Mouse (Mus musculus): Measurements from ENCODE around the gene Fat4.

The Fat4 gene

DNA sequence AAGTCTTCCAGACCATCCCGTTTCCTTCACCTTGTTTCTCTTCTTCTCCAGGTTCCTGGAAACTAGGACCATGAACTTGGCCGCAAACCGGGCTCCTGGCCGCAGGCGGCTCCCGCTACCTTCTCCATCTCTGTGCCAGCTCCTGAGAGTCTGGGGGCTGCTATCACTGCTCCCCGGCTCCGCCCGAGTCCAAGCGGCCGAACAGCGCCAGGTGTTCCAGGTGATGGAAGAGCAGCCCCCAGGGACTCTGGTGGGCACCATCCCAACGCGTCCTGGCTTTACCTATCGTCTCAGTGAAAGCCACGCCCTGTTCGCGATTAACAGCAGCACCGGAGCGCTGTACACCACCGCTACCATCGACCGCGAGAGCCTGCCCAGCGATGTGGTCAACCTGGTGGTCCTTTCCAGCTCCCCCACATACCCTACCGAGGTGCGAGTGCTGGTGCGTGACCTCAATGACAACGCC is at the start of gene Fat4:
Gene Fat4, plus strand, starts transcription at position 51 of the 466 bp plus-strand sequence.
- DNase-seq = peak; percentile 36

DNA sequence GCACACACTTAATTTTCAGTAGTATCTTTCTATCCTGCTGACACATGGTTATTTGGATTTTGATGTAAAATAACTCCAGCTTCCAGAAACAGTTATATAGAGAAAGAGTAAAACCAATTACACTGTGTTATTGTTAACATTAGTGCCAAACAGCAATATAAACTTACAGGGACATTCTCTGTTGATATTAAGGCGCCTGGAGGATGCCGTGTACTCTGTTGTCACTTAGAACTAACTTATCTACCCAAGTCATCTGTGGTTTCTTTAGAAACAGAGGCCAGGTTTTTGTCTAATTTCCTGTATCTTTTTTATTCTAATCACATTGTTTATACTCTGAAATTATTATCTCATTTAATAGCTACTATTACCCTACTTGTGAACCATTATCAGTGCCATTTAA is 47.3 kb upstream of the Fat4 start:
- no peak for DNase-seq

DNA sequence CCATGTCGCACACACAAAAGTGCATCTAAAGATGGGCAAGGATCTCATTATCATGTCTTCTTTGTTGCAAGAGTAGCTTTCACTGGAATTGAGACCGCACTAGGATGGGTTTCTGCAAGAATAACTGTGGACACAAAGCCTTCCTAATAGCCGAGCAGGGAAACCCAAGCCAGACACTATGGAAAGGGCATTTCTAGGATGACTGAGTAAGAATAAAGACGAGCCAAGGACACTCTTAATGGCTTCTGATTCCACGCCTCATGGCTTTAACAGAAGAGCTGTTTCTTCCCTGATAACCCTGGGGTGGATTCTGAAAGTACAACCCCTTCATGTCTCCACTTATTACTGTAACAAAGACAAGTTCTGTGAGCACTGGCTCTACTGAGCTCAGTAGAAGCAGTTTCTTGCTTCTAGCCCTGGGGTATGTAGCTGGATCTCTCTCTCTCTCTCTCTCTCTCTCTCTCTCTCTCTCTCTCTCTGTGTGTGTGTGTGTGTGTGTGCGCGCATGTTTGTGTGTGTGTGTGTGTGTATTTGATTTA is 43.7 kb upstream of the Fat4 start:
- no peak for DNase-seq

DNA sequence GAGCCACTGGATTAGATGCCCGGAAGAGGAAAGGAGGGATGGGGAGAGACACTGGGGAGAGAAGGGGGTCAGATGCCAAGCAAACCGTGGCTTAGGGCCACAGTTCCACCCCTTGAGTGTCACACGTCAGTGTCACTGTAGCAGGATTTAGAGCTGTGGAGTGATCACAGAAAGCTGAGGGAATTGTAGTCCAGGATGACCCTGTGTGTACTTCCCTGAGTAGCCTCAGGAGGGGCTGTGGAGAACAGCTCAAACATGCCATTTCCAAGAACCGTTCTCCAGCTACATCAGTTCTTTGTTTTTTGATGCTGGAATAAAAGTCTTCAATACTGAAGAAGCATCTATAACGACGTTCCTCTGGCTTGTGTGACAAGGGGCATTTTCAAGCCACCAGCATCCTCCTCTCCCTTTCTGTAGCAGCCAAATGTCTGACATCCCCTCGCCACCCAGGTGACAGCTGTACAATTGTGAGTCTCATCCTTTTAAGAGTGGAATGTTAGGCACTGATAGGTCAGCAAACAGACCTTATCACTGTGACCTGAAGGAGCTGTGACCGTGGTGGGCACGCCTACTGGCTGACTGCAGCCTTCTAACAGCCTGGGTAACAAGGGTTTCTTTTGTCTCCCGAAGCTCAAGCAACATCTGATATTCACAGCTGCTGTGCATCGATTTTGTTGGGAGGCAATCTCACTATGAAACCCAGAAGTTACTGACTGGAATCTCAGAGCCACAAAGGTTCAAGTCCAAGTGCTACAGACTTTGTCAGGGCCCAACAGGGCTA is 39.9 kb upstream of the Fat4 start:
- no peak for DNase-seq

DNA sequence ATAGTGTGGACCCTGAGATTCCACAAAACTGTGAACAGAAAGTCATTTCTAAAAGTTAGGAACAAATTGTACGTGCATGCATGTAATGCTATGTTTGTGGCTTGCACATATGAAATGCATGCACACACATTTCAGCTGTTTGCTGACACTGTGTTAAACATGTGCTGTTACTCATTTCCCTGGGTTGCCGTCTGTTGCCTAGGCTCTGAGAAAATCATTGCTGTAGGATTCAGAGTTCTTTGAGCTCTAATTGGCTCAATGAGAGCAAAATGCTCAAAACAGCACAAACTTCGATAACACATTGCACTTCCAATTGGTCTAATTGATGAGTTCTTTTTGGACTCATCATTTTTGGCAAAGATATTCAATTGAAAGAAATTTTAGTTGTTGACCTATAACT is 37.7 kb upstream of the Fat4 start:
- no peak for DNase-seq

DNA sequence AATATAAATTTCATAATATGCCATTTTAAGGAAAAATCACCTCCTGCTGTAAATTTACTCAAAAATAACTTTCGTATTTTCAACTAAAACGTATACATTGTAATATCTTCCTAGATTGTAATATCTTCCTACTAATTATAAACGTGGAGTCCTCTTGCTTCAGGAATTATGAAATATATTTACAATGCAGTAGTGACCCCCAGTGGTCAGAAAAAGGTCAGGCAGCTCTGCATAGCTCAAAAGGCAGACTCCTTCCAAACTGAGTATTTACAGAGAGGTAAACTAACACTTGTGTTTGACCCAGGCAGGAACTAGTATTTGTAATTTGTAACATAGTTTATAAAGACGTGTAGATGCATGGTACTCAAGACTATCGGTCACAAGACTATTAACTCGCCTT is 37.2 kb upstream of the Fat4 start:
- peak; percentile 73 for DNase-seq

DNA sequence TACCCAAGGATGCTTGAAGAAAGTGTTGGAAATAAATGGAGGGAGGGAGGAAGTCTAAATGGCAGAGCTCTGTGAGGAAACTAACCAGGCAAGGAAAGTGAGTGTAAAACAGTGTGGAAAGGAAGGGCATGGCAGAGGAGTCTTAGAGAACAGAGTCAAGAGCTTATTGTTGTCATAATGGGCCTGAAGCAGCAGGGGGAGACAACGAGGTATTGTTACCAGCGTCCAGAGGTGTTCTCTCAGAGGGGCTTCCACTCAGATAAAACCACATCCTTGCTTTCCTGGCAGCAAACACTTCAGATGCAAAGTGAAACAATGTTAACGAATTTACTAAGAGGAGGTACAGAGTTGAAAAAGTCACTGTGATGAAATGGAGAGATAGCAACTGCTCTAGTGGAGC is 33.1 kb upstream of the Fat4 start:
- DNase-seq = no peak

DNA sequence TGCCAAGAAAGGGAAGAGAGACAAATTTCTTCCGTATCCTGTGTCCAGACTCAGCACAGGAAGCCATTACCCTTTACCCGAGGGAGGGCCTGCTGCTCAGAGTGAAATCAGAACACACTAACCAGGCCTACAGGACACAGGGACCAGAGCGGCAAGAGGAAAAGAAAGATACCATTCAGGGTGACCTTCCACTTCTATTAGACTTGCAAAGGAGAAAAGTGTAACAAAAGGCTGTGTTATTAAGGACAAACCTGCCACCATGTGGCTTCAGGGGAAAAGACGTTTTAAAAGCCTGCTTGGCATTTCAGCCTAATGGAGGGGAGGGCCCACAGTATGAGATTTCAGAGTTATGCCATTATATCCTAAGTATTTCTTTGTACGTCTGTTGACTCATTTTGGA is 26.1 kb upstream of the Fat4 start:
- peak; percentile 17 for DNase-seq

DNA sequence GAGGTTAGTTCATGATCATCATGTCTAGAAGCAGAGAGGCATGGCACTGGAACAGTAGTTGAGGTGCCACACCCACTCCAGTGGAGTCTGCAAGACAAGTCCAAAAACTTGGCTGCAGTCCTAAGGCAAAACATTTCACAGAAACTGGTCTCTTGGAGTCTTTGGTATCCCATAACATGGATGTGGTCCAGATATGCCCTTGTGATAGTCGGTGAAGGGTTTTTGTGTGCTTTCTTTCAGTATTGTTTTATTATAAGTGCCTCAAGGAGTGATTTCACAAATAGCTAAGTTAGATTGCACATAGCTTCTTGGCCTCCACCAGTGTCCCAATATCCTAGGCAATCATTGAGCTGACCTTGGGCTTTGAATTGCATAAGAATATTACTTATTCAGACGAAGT is 15.4 kb upstream of the Fat4 start:
- DNase-seq = no peak

DNA sequence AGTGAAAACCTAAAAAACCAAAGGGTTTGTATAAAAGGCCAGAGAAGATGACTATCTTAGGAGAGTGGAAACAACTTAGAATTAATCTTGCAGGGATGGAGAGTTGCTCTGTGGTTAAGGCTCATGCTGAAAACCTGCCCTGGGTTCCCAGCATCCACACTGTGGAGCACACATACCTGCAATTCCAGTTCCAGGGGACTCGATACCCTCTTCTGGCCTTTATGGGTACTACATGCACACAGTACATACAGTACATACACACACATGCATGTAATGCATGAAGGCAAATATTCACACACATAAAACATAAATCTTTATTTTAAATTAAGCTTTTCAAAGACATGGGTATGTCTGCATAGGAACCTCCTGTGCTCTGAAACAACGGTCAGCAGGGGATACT is 10.9 kb upstream of the Fat4 start:
- DNase-seq = no peak

DNA sequence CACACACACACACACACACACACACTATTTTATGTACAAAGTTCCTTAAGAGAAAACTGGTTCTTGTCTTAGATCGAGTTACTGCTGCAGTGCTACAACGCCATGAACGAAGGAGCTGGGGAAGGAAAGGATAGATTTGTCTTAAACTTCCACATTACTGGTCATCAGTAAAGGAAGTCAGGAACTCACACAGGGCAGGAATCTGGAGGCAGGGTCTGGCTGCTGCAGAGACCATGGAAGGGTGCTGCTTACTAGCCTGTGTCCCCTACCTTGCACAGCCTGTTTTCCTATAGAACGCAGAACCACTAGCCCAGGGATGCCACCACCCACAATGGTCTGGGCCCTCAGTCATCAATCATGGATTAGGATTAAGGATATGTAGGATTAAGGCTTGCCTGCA is 10.0 kb upstream of the Fat4 start:
- no peak for DNase-seq

DNA sequence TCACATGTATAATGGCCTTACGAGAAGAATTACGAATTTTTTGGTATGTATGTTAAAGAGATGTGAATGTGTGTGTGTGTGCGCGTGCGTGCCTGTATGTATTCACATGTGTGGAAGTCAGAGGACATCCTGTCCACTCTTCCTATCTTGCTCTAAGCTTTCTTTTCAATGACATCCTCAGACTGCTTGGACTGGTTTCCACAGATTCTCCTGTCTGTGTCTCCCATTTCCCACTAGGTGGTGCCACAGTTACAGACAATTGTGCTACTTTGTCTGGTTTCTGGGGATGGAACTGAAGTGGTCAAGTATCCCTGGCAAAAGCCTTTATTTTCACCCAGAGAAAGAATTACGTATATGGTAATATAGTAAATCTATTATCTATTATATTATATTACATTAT is 4.0 kb upstream of the Fat4 start:
- peak; percentile 65 for DNase-seq

DNA sequence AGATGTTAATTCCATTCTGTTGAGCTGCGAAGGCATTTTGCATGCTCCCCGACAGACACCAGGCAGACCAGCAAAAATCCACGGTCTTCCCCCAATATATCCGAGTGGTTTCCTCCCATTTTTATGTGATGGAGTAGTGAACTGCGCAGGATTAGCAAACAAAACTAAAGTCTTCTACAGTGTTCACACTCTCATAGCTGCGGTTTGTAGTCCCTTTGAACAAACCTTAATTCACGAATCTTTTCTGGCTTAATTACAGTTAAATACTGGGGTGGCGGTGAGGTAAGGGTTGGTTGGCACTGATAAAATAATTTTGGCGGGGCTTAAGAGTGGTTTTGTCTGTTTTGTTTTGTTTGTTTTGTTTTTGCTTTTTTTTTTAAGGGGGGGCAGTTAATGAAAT is 3.1 kb upstream of the Fat4 start:
- no peak for DNase-seq

DNA sequence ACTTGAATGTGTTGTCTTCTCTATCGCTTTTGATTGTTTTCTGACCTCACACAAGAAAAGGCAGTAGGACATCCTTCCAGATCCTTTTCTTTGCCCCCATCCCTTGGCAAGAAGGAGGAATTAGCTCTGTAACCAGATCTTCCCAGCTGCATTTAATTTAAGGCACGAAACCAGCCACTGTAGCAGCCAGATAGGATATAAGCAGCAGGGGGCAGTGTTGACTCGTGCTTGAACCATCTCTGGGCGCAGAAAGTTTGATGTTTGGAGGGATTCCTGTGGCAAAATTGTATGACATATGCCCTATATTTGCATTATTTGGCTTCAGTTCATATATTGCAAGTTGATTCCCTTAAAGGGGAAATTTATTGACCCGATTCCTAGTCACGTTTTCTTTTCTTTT is 2.5 kb upstream of the Fat4 start:
- peak; percentile 88 for DNase-seq

DNA sequence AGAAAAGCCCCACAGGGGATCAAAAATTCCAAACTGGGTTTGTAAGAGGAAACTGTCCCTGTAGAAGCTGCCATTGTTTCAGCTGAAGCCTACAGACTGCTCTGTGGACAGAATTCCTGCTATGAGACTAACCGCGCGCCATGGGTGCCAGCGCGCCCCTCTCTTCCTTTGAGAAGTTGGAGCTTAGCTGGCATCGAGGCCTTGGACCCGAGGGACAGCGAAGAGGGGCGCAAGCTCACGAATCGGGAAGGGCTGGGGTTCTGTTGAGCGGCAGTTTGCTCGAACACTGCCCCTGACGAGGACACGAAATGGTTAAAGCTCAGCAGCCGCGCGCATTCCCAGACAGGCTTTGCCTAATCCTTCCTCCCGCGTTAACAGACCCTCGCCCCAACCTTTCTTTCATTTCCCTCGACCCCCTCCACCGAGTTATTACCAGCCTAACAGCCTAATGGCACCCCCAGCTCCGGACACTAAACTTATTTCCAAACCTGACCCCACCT is 1.8 kb upstream of the Fat4 start:
- peak; percentile 60 for DNase-seq

DNA sequence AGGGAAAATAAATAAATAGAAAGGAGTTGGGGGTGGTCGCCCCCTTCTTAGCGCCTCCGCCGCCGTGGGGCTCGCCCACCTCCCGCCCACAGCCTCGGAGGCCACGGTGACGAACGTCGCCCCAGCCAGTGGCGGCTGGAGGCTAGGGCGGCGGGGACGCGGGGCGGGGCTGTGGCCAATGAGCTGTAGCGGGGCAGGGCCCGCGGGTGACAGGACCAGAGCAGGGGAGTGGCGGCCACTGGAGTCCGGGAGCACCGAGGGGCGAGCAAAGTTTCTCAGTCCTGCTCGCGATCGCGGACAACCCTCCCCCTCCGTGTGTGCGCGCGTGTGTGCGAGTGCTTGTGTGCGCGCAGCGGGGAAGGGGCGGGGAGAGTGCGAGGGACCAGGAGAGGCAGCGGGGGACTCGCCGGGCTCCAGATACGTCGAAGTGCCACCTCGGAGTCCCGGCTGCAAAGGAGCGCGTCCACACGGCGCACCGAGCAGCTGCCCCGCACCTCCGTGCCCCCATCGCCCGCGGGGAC is 1.2 kb upstream of the Fat4 start:
- DNase-seq = peak; percentile 94

DNA sequence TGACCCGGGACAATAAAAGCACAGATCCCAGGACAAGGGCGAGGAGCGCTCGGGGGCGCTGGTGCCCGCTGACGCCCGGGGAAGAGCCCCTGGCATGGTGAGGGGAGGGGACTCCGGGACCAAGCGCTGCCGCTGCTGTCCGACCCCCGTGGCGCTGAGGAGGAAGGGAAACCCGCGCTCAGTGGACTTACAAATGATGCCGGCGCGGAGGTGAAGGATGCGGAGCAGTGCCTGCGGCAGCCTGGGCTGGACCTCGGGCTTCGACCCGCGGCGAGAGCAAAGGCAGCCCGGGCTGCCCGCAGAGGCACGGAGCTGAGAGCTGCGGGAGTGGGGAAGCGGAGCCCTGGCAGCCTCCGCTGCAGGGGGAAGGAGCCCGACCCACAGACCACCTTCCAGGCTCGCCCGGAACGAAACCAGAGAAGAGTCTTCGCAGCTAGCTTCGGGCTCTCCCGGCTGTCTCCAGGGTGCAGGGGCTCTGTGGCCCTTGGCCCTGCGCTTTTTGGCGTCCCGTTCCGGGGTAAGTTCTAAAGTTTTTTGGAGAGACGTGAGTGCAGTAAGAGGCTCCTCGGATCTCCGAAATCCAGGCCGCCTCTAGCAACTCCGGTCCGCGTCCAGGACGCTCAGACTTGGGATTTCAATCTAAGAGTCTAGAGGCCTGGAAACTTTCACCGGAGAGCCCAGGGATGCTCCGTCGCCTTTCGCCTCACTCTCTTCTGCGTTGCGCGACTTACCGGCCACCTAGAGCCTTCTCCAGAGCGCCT is 499 bp upstream of the Fat4 start:
- peak; percentile 66 for DNase-seq

DNA sequence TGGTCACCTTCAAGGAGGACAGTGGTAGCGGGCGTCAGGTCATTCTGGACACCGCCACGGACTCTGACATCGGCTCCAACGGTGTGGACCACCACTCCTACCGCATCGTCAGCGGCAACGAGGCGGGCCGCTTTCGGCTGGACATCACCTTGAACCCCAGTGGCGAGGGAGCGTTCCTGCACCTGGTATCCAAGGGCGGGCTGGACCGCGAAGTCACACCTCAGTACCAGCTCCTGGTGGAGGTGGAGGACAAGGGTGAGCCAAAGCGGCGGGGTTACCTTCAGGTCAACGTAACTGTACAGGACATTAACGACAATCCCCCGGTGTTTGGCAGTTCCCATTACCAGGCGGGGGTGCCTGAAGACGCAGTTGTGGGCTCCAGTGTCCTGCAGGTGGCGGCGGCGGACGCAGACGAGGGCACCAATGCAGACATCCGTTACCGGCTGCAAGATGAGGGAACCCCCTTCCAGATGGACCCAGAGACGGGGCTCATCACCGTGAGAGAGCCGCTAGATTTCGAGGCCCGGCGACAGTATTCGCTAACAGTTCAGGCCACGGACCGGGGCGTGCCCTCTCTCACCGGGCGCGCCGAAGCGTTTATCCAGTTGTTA is 746 bp downstream of the Fat4 start:
- peak; percentile 81 for DNase-seq

DNA sequence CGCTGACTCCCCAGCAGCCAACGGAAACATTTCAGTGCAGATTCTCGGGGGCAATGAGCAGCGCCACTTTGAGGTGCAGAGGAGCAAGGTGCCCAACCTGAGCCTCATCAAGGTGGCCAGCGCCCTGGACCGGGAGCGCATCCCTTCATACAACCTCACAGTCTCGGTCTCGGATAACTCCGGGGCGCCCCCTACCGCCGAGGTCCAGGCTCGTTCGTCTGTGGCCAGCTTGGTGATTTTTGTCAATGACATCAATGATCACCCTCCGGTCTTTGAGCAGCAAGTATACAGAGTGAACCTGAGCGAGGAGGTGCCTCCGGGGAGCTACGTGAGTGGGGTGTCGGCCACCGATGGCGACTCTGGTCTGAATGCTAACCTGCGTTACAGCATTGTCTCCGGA is 1.4 kb downstream of the Fat4 start:
- peak; percentile 84 for DNase-seq

DNA sequence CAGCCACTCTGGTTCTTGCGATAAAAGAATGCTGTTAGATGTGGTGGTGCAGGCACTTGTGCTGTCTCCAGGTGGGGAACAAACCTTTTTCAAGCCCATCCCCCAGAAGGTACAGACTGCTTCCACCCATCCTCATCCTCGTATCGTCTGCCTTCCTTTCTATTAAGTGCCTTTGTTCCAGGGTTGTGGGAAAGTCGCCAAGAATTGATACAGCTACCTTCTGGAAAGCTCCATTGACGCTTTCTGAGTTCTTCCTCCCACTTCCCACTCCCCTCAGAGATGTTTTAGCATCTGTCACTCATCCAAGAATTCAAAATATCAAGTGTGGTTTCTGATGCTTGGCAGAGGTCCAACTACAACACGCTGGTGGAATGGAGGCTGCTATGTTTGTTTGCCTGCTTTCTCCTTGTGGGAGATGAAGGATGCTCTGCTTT is 6.1 kb downstream of the Fat4 start:
- DNase-seq = peak; percentile 32

DNA sequence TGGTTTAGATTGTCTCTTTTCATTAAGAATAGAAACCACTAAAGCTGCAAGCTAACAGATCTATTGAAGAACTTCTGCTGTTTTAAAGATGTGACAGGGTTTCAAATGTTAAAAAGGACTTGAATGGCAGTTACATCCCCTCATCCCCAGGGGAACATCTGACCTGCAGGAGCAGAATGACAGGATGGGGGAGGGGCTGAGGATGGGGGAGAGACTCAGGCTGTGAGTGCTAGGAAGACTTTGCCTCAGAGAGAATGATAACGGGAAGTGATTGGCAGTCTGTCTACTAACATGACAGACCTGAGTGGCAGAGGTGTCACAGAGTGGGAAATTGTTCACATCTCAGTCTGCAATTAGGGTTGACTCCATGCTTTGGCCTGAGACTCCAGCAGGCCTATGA is 14.1 kb downstream of the Fat4 start:
- no peak for DNase-seq

DNA sequence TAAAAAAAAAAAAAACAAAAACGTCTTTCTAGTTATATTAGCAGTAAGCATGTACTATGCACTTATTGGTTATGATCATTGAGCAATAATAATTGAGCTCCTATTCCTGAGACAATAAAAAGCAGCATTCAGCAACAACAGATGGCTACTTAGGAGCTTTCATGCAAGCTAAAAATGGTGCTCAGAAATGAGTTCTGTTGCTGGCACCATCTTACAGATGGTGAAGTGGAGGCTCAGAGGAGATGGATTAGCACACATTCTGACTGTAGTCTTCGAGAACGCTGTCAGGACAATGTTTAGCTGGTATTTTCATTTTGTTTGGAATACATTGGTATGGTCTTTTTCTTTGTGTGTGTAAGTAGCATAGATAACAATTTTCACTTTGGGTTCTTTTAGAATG is 20.1 kb downstream of the Fat4 start:
- no peak for DNase-seq

Measured in kidney, postnatal 10 days (tissue).